Mouse (Mus musculus) kidney, adult 2 months (tissue): ENCODE data around the gene Dmtf1. TPM values are rescaled to one million over a fixed set of nuclear protein-coding genes. Genes with fewer than 3 reads are reported as not detected.
A peak's percentile ranks its signal among the peaks of the same experiment; 100 is the strongest.

ENCODE experiments used
- DNase-seq: peaks from one replicate; pipeline ENCODE4 v3.0.0; 2021
- H3K27ac ChIP-seq: fragments of 200-500 bp; 2 replicates; pipeline ENCODE4 v1.5.1; 2012; ENCODE audit warnings: low read depth, low read length, control low read depth, inconsistent platforms; ENCODE audit not compliant: insufficient read depth
- H3K27me3 ChIP-seq: fragments of 200-500 bp; replicated peaks from 2 replicates; pipeline ENCODE4 v1.6.1; 2012; ENCODE audit warnings: mild to moderate bottlenecking, moderate library complexity, low read length, inconsistent platforms; ENCODE audit not compliant: control insufficient read depth, insufficient read depth
- H3K36me3 ChIP-seq: fragments of 200-500 bp; 2 replicates; pipeline ENCODE4 v1.6.1; 2012; ENCODE audit warnings: mild to moderate bottlenecking, moderate library complexity, low read length, inconsistent platforms; ENCODE audit not compliant: control insufficient read depth, insufficient read depth
- H3K4me1 ChIP-seq: fragments of 200-500 bp; 2 replicates; pipeline ENCODE4 v1.6.1; 2011; ENCODE audit warnings: low read length; ENCODE audit not compliant: control insufficient read depth, insufficient read depth
- H3K4me3 ChIP-seq: fragments of 200-500 bp; 2 replicates; pipeline ENCODE4 v1.5.1; 2011; ENCODE audit warnings: mild to moderate bottlenecking, low read depth, low read length, control low read depth; ENCODE audit not compliant: insufficient read depth
- CTCF ChIP-seq: fragments of 200-500 bp; conservative IDR thresholded peaks from 2 replicates; pipeline ENCODE4 v1.5.1; 2011; ENCODE audit warnings: low read depth, mild to moderate bottlenecking, control low read depth, low read length, moderate library complexity, mixed read lengths; ENCODE audit not compliant: insufficient read depth, insufficient read length
- POLR2A ChIP-seq: fragments of 200-500 bp; IDR thresholded peaks from one replicate; pipeline ENCODE4 v1.6.1; 2011; ENCODE audit warnings: low read depth, low read length, control low read depth
- WGBS: fragments of 180-500 bp; shearing (Covaris S2); methylation state at CpG from one replicate; pipeline ENCODE4 v1.1.7; 2018; 5-methylcytosine and 5-hydroxymethylcytosine counted together
- polyA plus RNA-seq: library from polyadenylated mRNA; depleted of rRNA; stranded (reverse); fragments of >200 nt; gene quantifications from 2 replicates; pipeline ENCODE4 v1.2.3, GENCODE M21; 2012

Gene Dmtf1
- polyA plus RNA-seq, 1 experiment, result 10.5 TPM

DNA sequence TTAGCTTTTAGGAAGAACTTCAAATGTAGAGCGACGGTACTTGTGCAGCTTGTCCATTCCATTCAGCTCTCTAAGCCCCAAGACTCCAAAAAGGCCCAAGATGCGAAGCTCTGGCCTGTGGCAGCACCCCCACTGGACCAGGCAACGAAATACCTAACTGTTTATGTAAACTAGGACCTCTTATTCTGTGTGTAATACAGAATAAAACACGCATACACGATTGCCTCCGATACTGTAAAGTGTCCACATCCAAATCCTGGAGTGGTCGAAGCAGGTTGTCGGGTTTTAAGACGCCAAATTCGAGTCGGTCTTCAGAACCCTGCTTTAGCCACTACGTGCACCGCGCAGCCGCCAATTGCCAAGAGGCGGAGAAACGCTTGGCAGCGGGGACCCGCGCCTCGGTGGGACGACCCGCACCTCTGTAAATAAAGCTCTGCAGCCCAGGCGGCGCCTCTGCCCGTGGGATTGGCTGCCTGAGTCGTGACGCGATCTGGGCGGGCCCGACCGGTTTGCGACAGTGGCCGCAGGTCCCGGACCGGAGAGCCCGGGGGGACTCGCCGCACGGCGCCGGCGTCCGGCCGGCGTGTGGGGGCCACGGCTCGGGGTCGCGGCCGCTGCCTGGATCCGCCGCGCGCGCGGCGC is 61.2 kb downstream of the Dmtf1 start, which contains the start of gene Tmem243:
Gene Tmem243 (plus strand): TSS at position 462 of the 642 bp plus-strand sequence.
- Histone ChIP-seq H3K36me3 (no peaks in the 10 kb centered on the region), H3K4me3 (peak within 1 kb of the TSS; percentile 84), H3K27ac (peak within 1 kb of the TSS; percentile 67), H3K27me3 (no peaks in the 10 kb centered on the region), H3K4me1 (peaks cover 5% of the 10 kb centered on the region; the same call in 1 of the 2 replicates)
- peak; percentile 96 for DNase-seq
- WGBS, result 2% methylated on average over 59 of the region's 59 CpGs
- TF ChIP-seq POLR2A, result no peak
- no peak for TF ChIP-seq CTCF

DNA sequence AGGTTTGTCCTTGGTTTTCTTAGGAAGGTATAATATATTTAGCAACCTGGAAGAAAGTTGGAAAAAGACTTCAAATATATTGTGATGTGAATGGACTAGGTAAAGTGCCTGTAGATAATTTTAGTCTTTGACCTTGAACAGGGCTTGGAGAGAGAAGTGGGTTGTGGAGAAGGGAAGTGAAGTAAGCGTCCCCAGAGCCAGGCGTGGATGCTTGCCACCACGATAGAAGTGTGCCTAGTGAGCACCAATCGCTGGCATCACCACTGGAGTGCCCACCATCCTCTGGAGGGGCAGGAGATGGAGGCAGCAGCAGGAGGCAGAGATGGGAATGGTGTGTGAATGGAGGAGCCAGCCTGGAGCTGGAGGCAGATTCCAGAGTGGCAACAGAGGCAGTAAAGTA is 68.1 kb downstream of the Dmtf1 start:
- TF ChIP-seq CTCF, result no peak
- no peak for TF ChIP-seq POLR2A

DNA sequence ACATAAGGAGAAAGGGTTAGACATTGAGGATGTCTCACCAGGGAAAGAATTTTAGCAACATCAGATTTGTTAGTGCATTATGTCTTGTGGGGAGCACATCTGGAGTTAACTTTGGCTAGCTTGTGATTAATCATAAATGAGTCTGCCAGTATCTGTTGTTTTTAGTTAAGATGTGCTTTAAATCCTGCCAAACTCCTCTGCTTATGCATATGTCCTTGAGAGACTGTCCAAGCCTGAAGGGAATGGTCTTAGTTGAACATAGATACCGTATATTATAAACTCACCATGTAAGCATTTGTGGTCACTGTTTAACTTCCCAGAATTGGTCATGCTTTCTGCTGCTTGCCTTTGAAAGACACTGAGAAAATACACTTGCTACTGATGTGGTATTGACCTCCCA is 68.9 kb downstream of the Dmtf1 start:
- 30% methylated on average over 1 of the region's 1 CpGs for WGBS
- TF ChIP-seq POLR2A (no peak), CTCF (no peak)
- Histone ChIP-seq H3K27me3 (no peaks in the 10 kb centered on the region), H3K4me3 (no peak overlapping the region), H3K4me1 (no peaks in the 10 kb centered on the region), H3K36me3 (no peaks in the 10 kb centered on the region), H3K27ac (no peak overlapping the region)
- no peak for DNase-seq

More for the DNA sequence above, 68.1 kb downstream of the Dmtf1 start:
- Histone ChIP-seq H3K36me3 (no peaks in the 10 kb centered on the region), H3K4me1 (no peaks in the 10 kb centered on the region), H3K27me3 (no peaks in the 10 kb centered on the region), H3K27ac (no peak overlapping the region), H3K4me3 (no peak overlapping the region)
- no peak for DNase-seq
- 71% methylated on average over 4 of the region's 4 CpGs for WGBS

DNA sequence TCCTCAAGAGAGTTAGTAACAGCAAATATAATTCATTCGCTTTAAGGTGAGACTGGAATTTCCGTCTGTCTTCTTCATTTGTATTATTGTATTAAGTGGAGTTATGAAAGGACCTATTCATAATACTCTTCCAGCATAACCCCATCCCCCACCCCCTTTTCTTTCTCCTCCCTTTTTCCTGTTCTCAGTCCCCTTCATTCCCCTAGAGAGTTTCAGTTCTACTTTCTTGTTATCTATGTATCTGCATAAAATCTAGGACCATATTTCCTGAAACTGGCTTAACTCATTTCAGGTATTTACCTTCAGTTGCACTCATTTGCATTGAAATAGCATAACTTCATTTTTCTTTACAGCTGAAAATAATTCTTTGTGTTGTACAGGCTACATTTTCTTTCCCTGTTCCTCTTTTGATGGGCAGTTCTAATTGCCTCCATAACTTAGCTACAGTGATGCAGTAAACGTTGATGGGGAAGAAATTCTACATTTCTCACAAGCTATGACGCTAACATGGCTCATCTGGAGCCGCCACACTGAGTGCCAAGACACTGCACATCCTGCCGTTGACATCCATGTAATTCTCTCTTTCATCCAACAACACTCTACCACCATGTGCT is 71.0 kb downstream of the Dmtf1 start:
- Histone ChIP-seq H3K36me3 (no peaks in the 10 kb centered on the region), H3K4me1 (no peaks in the 10 kb centered on the region), H3K27ac (no peak overlapping the region), H3K27me3 (no peaks in the 10 kb centered on the region), H3K4me3 (no peak overlapping the region)
- DNase-seq, result no peak
- WGBS, result 80% methylated on average over 6 of the region's 6 CpGs
- TF ChIP-seq CTCF (no peak), POLR2A (no peak)

DNA sequence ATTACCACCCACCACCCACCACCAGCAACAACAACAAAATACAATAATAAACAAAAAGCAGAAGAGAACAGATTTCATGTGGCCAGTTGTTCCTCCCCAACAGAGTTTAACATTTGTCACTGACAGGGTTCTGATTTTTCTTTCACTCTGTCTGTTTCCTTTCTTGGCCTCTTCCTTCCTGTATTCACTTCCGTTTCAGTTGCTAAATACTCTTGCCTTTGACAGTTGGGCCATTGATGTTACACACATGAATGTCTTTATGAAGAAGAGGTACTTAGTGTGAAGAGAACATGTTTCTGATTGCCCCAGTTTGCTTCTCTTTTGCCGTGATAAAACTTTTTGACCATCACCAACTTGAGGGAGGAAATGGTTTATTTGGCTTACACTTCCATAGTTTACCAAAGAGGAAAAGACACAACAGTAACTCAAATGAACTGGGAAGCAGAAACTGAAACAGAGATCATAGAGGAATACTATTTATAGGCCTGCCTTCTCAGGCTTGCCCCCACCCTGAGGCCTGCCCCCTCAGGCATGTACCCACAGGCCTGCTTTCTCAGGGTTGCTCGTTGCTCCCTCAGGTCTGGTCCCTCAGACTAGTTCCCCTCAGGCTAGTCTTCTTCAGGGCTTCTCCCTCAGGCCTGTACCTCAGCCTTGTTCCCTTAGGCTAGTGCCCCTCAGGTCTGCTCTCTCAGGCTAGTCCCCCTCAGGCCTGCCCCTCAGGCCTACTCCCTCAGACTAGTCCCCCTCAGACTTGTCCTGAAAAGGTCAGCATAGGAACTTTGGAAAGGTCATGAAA is 74.5 kb downstream of the Dmtf1 start:
- Histone ChIP-seq H3K27ac (no peak overlapping the region), H3K27me3 (no peaks in the 10 kb centered on the region), H3K36me3 (no peaks in the 10 kb centered on the region), H3K4me1 (no peaks in the 10 kb centered on the region), H3K4me3 (no peak overlapping the region)
- 62% methylated on average over 3 of the region's 3 CpGs for WGBS
- no peak for DNase-seq
- TF ChIP-seq CTCF, result no peak
- TF ChIP-seq POLR2A, result no peak

DNA sequence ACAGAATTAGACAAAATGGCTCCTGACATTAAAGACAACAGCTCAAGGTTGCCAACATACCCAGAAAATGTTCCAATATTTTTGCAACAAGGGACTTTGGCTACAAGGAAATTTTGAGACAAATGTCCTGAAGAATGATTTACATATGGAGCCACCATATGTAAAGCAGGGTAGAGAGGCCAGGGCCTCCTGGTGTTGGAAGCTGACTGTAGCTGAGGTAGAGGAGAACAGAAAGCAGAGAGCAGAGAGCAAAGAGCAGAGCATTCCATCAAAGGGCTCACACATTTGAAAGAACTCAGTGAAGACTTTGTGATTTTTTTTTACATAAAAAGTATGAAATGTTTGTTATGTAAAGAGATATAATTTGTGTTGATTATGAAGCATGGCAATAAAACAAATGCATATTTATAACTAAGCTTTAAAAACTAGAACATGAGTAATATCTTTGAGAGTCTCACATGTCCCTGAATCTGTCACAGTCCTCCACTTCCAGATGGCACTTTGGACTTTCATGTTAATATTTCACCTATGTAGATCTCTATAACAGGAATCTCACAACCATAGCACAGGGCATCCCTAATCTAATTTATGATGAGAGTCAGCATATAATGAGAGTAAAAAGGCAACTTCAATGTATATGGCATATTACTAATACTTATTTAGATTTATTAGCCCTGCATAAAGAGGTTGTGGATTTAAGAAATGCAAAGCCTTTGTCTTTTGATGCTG is 81.6 kb downstream of the Dmtf1 start:
- H3K4me1 ChIP-seq, result no peaks in the 10 kb centered on the region
- no peaks in the 10 kb centered on the region for H3K27me3 ChIP-seq
- peak overlapping the region; percentile 6; the same call in 1 of the 2 replicates for H3K27ac ChIP-seq
- TF ChIP-seq CTCF, result no peak
- no peak for TF ChIP-seq POLR2A
- H3K4me3 ChIP-seq, result no peak overlapping the region
- H3K36me3 ChIP-seq, result no peaks in the 10 kb centered on the region
- DNase-seq, result peak; percentile 33
